Mouse (Mus musculus): ENCODE measurements around the gene Gm20388.

GRCm38 (mm10) chr8:123032730-123033129 is 3122.1 kb downstream of the Gm20388 start:
- TF ChIP-seq CTCF (IDR thresholded peaks at IDR 0.05; ENCODE audit: extremely low read depth, insufficient read depth, low read length) (no peak), POLR2A (IDR thresholded peaks at IDR 0.05; ENCODE audit: extremely low read depth, insufficient read depth, low read length) (no peak)

Measured in cortical plate, adult 2 months (tissue).